Mouse (Mus musculus) neutrophil, adult 83 days (primary cell): Measurements from ENCODE around the gene Grpel1. TPM values are rescaled to one million over a fixed set of nuclear protein-coding genes. Genes with fewer than 3 reads are reported as not detected.

ENCODE experiments used
- total RNA-seq, 2 experiments: library from RNA; stranded (reverse); gene quantifications; one replicate each; pipeline ENCODE4 v1.2.4; 2023

The Grpel1 gene
- 10 to 100 TPM; 14.9 to 16.4 TPM for total RNA-seq

DNA sequence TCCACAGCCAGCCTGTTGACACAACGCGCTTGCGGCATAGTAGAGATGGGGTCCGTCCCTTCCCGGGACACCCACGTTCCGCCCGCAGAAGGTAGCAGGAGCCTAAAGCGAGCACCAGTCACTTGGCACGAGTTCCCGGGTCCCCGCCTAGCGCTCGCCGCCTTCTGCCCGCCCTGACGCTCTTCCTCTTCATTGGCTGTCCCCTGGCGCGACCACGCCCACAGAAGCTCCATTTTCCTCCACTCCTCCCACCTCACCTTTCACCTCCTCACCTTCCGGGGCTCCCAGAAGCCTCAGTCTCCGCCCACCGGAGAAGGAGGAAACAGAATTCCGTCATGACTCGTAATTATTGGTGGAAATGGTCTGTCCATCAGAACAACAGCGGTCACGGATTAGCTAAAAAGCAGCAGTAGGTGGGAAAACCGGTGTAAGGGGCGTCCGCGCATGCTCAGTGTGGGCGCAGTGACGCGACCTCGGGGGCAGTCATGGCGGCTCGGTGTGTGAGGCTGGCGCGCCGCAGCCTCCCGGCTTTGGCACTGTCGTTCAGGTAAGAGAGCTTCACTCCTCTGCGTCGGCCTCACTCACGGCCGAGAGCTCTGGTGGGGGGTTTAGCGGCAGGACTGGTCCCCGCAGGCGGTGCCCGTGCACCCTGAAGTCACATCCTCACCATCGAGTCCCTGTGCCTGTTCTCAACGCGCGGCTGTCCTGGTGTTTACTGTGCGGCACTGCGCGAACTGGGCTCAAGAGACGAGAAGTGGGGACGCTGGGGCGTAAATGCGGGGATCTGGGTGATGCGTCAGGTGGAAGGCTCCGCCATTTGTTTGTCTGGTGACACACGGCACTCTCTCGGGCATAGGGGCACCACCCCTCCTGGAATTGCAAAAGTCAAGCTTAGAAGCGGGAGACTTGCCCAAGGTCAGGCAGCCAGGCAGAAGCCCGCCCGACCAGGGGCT is at the start of gene Grpel1:
Gene Grpel1, plus strand, starts transcription at position 290 of the 953 bp plus-strand sequence.

GRCm38 (mm10) chr5:36484171-36484990 is 19.6 kb downstream of the Grpel1 start, which contains the start of the genes Tada2b and Ccdc96:
Tada2b (minus strand) TSS chr5:36484285.
Ccdc96 (plus strand) TSS chr5:36484588.

Other genes with a start within 250 kb of the Grpel1 start
- gene Sorcs2, start 66.9 kb upstream of the Grpel1 start, total RNA-seq: under 1 TPM in 1 of 2 experiments, not detected in 1; 0.71 TPM
- 10 to 100 TPM; 12.8 to 13.6 TPM for gene Tada2b, start 19.3 kb downstream of the Grpel1 start, total RNA-seq
- 1 to 10 TPM; 2.1 to 3.7 TPM for gene Ccdc96, start 19.6 kb downstream of the Grpel1 start, total RNA-seq
- 10 to 100 TPM; 67.0 to 77.9 TPM for gene Tbc1d14, start 128.3 kb downstream of the Grpel1 start, total RNA-seq
- gene D5Ertd579e, start 231.0 kb downstream of the Grpel1 start, total RNA-seq: 10 to 100 TPM; 21.8 to 25.5 TPM